Mouse (Mus musculus) myocyte (in vitro differentiated cells): ENCODE data around the gene Glp1r. TPM values are rescaled to one million over a fixed set of nuclear protein-coding genes. Genes with fewer than 3 reads are reported as not detected.

ENCODE experiments used
- H3K27me3 ChIP-seq: one replicate; pipeline ENCODE4 v1.6.1; 2011; ENCODE audit not compliant: control insufficient read depth, insufficient read depth, insufficient read length
- H3K36me3 ChIP-seq: one replicate; pipeline ENCODE4 v1.6.1; 2011; ENCODE audit not compliant: control insufficient read depth, insufficient read depth
- H3K4me2 ChIP-seq: one replicate; pipeline ENCODE4 v1.6.1; 2011; ENCODE audit warnings: low read depth, control low read depth
- H3K4me3 ChIP-seq: one replicate; pipeline ENCODE4 v1.5.1; 2011; ENCODE audit warnings: mild to moderate bottlenecking, control low read depth, moderate library complexity
- H3K79me2 ChIP-seq: one replicate; pipeline ENCODE4 v1.6.1; 2011; ENCODE audit not compliant: control insufficient read depth, insufficient read depth
- H3ac ChIP-seq: one replicate; pipeline ENCODE4 v1.6.1; 2011; ENCODE audit not compliant: control insufficient read depth, insufficient read length
- CEBPB ChIP-seq: IDR thresholded peaks from 2 replicates; pipeline ENCODE4 v1.6.1; 2011; ENCODE audit warnings: mild to moderate bottlenecking, moderate library complexity; ENCODE audit not compliant: poor library complexity, insufficient read depth, severe bottlenecking
- E2F4 ChIP-seq: IDR thresholded peaks from one replicate; pipeline ENCODE4 v1.6.1; 2011; ENCODE audit warnings: mild to moderate bottlenecking, control low read depth, moderate library complexity; ENCODE audit not compliant: insufficient read depth
- MAX ChIP-seq: IDR thresholded peaks from one replicate; pipeline ENCODE4 v1.6.1; 2011; ENCODE audit warnings: low read depth, mild to moderate bottlenecking, control low read depth
- MYOD1 ChIP-seq, 3 experiments: IDR thresholded peaks; one replicate each; pipeline ENCODE4 v1.6.1; 2011; ENCODE audit warnings: control low read depth in 2 of 3, low read depth in 2 of 3, mild to moderate bottlenecking in 2 of 3, moderate library complexity in 1 of 3; ENCODE audit not compliant: insufficient read length in 2 of 3, control insufficient read depth in 1 of 3
- MYOG ChIP-seq, 3 experiments: IDR thresholded peaks; one replicate each; pipeline ENCODE4 v1.6.1; 2011; ENCODE audit warnings: control low read depth in 2 of 3, low read depth in 2 of 3, mild to moderate bottlenecking in 2 of 3; ENCODE audit not compliant: insufficient read length in 2 of 3, control insufficient read depth in 1 of 3, insufficient read depth in 1 of 3
- POLR2A ChIP-seq: IDR thresholded peaks from one replicate; pipeline ENCODE4 v1.6.1; 2011; ENCODE audit warnings: low read depth, mild to moderate bottlenecking, control low read depth, moderate library complexity; ENCODE audit not compliant: insufficient read length
- POLR2AphosphoS2 ChIP-seq: IDR thresholded peaks from one replicate; pipeline ENCODE4 v1.6.1; 2011; ENCODE audit warnings: low read depth, control low read depth; ENCODE audit not compliant: insufficient read length
- REST ChIP-seq: IDR thresholded peaks from one replicate; pipeline ENCODE4 v1.6.1; 2011; ENCODE audit warnings: mild to moderate bottlenecking, control low read depth, moderate library complexity; ENCODE audit not compliant: insufficient read depth, insufficient read length
- SRF ChIP-seq: IDR thresholded peaks from one replicate; pipeline ENCODE4 v1.6.1; 2011; ENCODE audit warnings: low read depth; ENCODE audit not compliant: control insufficient read depth, insufficient read length
- TCF12 ChIP-seq: IDR thresholded peaks from one replicate; pipeline ENCODE4 v1.6.1; 2011; ENCODE audit warnings: mild to moderate bottlenecking, control low read depth; ENCODE audit not compliant: poor library complexity, insufficient read depth, severe bottlenecking
- TCF3 ChIP-seq: IDR thresholded peaks from one replicate; pipeline ENCODE4 v1.6.1; 2011; ENCODE audit warnings: low read depth, control low read depth; ENCODE audit not compliant: insufficient read length
- USF1 ChIP-seq: IDR thresholded peaks from one replicate; pipeline ENCODE4 v1.6.1; 2011; ENCODE audit warnings: low read depth, mild to moderate bottlenecking, control low read depth, moderate library complexity
- polyA plus RNA-seq: library from polyadenylated mRNA; unstranded; fragments of >200 nt; fragmentation: generic; extraction: Trizol; gene quantifications from one replicate; pipeline ENCODE4 v1.2.1, GENCODE M21; 2012; ENCODE audit warnings: missing spikeins

The Glp1r gene
- polyA plus RNA-seq, 1 experiment: 1.3 TPM

- TF ChIP-seq MYOD1 (IDR thresholded peaks at IDR 0.05; ENCODE audit: control insufficient read depth in 1 of 3, insufficient read length in 2 of 3, low read depth in 2 of 3) (no peak), MYOG (IDR thresholded peaks at IDR 0.05; ENCODE audit: control insufficient read depth in 1 of 3, insufficient read depth in 1 of 3, insufficient read length in 2 of 3, low read depth in 2 of 3) (no peak), POLR2A (no peak), POLR2AphosphoS2 (no peak), SRF (no peak), CEBPB (no peak), TCF3 (no peak)
- no peak overlapping the region for H3ac ChIP-seq
- no peaks in the 10 kb centered on the region for H3K79me2 ChIP-seq
- H3K4me3 ChIP-seq: no peak overlapping the region
- no peak overlapping the region for H3K4me2 ChIP-seq
- no peaks in the 10 kb centered on the region for H3K27me3 ChIP-seq
- H3K36me3 ChIP-seq: no peaks in the 10 kb centered on the region
Measured at GRCm38 (mm10) chr17:30930827-30931226, 29.2 kb downstream of the Glp1r start.

- Histone ChIP-seq H3K4me2 (no peak overlapping the region), H3K79me2 (no peaks in the 10 kb centered on the region), H3ac (no peak overlapping the region), H3K4me3 (no peak overlapping the region), H3K36me3 (no peaks in the 10 kb centered on the region), H3K27me3 (no peaks in the 10 kb centered on the region)
- TF ChIP-seq REST: no peak
- no peak for TF ChIP-seq E2F4
- no peak for TF ChIP-seq USF1
- no peak for TF ChIP-seq MAX
- TF ChIP-seq TCF3: no peak
- TF ChIP-seq POLR2AphosphoS2: no peak
Measured at GRCm38 (mm10) chr17:30932836-30933235, 31.2 kb downstream of the Glp1r start.

GRCm38 (mm10) chr17:30935301-30935700 lies 33.7 kb downstream of the Glp1r start:
- H3K4me3 ChIP-seq: no peak overlapping the region
- H3K27me3 ChIP-seq: no peaks in the 10 kb centered on the region
- H3K4me2 ChIP-seq: no peak overlapping the region
- H3K36me3 ChIP-seq: no peaks in the 10 kb centered on the region
- H3K79me2 ChIP-seq: no peaks in the 10 kb centered on the region
- no peak for TF ChIP-seq REST
- TF ChIP-seq MAX: no peak
- TF ChIP-seq POLR2A: no peak
- TF ChIP-seq POLR2AphosphoS2: no peak
- no peak for TF ChIP-seq TCF12
- TF ChIP-seq USF1: no peak
- no peak for TF ChIP-seq MYOD1 (IDR thresholded peaks at IDR 0.05; ENCODE audit: control insufficient read depth in 1 of 3, insufficient read length in 2 of 3, low read depth in 2 of 3)
- TF ChIP-seq E2F4: no peak
- TF ChIP-seq SRF: no peak
- no peak for TF ChIP-seq MYOG (IDR thresholded peaks at IDR 0.05; ENCODE audit: control insufficient read depth in 1 of 3, insufficient read depth in 1 of 3, insufficient read length in 2 of 3, low read depth in 2 of 3)
- no peak for TF ChIP-seq TCF3
- no peak overlapping the region for H3ac ChIP-seq

- no peaks in the 10 kb centered on the region for H3K79me2 ChIP-seq
- no peak overlapping the region for H3ac ChIP-seq
- no peak overlapping the region for H3K4me3 ChIP-seq
- TF ChIP-seq MYOD1 (IDR thresholded peaks at IDR 0.05; ENCODE audit: control insufficient read depth in 1 of 3, insufficient read length in 2 of 3, low read depth in 2 of 3) (no peak), REST (peak; percentile 34)
- no peaks in the 10 kb centered on the region for H3K27me3 ChIP-seq
- no peaks in the 10 kb centered on the region for H3K36me3 ChIP-seq
- H3K4me2 ChIP-seq: no peak overlapping the region
Measured at GRCm38 (mm10) chr17:30938554-30938953, 36.9 kb downstream of the Glp1r start.

- TF ChIP-seq POLR2AphosphoS2 (no peak), MYOD1 (IDR thresholded peaks at IDR 0.05; ENCODE audit: control insufficient read depth in 1 of 3, insufficient read length in 2 of 3, low read depth in 2 of 3) (no peak), E2F4 (no peak), USF1 (no peak)
- no peak overlapping the region for H3K4me2 ChIP-seq
- peaks cover 7% of the 10 kb centered on the region for H3K27me3 ChIP-seq
- no peak overlapping the region for H3K4me3 ChIP-seq
- no peaks in the 10 kb centered on the region for H3K79me2 ChIP-seq
- no peaks in the 10 kb centered on the region for H3K36me3 ChIP-seq
- no peak overlapping the region for H3ac ChIP-seq
Measured at GRCm38 (mm10) chr17:30948382-30948781, 46.8 kb downstream of the Glp1r start.

- Histone ChIP-seq H3K27me3 (peaks cover 7% of the 10 kb centered on the region), H3K4me2 (no peak overlapping the region), H3K36me3 (no peaks in the 10 kb centered on the region), H3K4me3 (no peak overlapping the region), H3ac (no peak overlapping the region), H3K79me2 (no peaks in the 10 kb centered on the region)
- no peak for TF ChIP-seq SRF
- no peak for TF ChIP-seq E2F4
- no peak for TF ChIP-seq CEBPB
- no peak for TF ChIP-seq MYOG (IDR thresholded peaks at IDR 0.05; ENCODE audit: control insufficient read depth in 1 of 3, insufficient read depth in 1 of 3, insufficient read length in 2 of 3, low read depth in 2 of 3)
- TF ChIP-seq POLR2A: no peak
Measured at GRCm38 (mm10) chr17:30950780-30951179, 49.2 kb downstream of the Glp1r start.
